Mouse (Mus musculus): Measurements from ENCODE around the gene Hp1bp3. TPM values are rescaled to one million over a fixed set of nuclear protein-coding genes. Genes with fewer than 3 reads are reported as not detected.

Gene Hp1bp3
- polyA plus RNA-seq, 1 experiment from 2014 or later: 175 TPM

DNA sequence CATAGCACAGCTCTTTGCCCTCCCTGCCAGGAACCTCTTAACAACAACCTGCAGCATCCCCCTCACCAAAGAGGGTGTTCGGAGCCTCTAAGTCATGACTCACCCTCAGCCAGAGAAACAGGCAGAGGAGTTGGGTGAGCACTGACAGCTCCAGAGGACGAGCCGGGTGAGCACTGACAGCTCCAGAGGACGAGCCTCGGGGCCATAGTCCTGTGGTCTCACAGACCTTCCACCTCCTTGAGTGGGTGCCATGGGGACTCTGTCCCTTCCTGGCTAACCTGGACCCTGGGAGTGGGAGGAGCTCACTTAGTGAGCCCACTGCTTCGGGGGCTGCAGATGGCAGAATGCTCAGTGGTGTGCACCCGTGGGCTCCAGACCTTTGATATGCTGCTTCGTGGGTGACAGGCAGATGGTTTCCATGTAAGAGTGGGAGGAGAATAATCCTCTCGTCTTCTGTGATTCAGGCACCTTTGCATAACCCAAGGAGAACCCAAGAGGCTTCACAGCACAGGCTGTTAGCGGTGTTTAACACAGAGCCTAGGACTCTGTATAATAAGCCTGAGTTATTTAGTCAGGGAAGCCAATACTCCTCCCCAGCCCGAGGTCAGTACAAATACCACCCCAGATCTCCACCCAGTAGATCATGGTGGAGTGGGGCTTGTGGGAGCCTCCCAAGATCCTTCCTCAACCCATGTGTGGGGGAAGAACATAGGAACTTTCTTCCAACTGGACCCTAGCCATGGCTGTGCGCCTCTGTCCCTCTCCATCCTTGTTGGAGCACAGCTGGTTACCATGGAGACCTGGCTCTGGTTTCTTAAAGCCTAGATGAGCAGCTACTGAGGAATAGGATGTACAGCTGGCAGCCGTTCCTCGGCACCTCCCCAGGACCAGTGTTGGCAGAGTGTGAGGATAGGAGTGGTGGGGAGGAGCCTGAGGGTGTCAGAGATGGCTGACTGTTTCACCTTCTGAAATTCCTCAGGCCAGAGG is 56.2 kb downstream of the Hp1bp3 start:
- Histone ChIP-seq H3K9me3 (ENCODE audit: control insufficient read depth, low read length) (no peaks in the 10 kb centered on the region), H3K4me2 (ENCODE audit: low read depth) (no peak overlapping the region), H3K4me1 (ENCODE audit: control insufficient read depth, insufficient read depth, low read length) (no peaks in the 10 kb centered on the region), H3K27me3 (ENCODE audit: control insufficient read depth, insufficient read depth, low read length) (no peaks in the 10 kb centered on the region), H3K27ac (ENCODE audit: low read depth, low read length) (no peak overlapping the region), H3K36me3 (ENCODE audit: control insufficient read depth, insufficient read depth, low read length) (no peaks in the 10 kb centered on the region), H3K4me3 (ENCODE audit: low read depth, low read length) (no peak overlapping the region), H3K9ac (ENCODE audit: low read length) (no peak overlapping the region)
- ATAC-seq (ENCODE audit: insufficient read depth, low FRiP score, low TSS enrichment) (no peak), DNase-seq (ENCODE audit: low spot score) (no peak)
- WGBS: 71% methylated on average over 14 of the region's 14 CpGs

DNA sequence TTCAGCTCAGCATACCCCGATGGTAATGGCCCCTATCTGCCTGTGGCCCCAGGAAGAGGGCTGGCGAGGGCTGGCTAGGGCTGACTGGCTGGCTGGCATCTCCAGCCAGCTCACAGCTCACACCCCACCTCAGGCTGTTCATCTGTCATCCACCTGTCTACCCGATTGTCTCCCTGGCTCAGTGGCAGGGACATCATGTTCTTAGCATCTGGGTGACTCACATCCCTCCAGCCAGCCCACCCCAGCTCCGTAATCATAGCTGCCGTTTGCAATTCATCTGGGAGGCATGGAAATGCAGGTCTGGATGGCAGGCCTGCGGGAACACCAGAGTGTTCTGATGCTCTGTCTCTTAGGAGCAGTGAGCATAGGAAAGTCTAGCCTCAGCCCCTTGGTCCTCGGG is 62.2 kb downstream of the Hp1bp3 start:
- Histone ChIP-seq H3K9me3 (ENCODE audit: control insufficient read depth, low read length) (no peaks in the 10 kb centered on the region), H3K27ac (ENCODE audit: low read depth, low read length) (no peak overlapping the region), H3K4me2 (ENCODE audit: low read depth) (no peak overlapping the region), H3K4me1 (ENCODE audit: control insufficient read depth, insufficient read depth, low read length) (no peaks in the 10 kb centered on the region), H3K27me3 (ENCODE audit: control insufficient read depth, insufficient read depth, low read length) (no peaks in the 10 kb centered on the region), H3K4me3 (ENCODE audit: low read depth, low read length) (no peak overlapping the region), H3K9ac (ENCODE audit: low read length) (no peak overlapping the region), H3K36me3 (ENCODE audit: control insufficient read depth, insufficient read depth, low read length) (no peaks in the 10 kb centered on the region)
- 86% methylated on average over 7 of the region's 7 CpGs for WGBS
- DNase-seq (ENCODE audit: low spot score) (no peak), ATAC-seq (ENCODE audit: insufficient read depth, low FRiP score, low TSS enrichment) (no peak)

DNA sequence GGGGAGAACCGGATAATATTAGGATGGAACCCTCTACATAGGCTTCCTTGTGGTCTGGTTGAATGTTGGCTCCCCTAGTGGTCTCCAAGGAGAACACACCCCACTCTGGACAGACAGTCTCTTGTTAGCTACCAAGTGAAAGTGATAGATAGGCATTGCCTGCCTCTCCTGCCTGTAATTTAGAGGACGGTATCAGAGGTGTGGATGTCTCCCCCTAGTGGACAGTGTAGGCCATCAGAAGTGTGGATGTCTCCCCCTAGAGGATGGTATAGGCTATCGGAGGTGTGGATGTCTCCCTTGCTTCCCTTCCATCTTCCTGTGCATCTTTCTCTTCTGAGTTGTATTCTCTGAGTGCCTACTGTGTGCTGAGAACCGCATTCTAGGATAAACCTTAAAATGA is 66.7 kb downstream of the Hp1bp3 start:
- no peak for ATAC-seq (ENCODE audit: insufficient read depth, low FRiP score, low TSS enrichment)

DNA sequence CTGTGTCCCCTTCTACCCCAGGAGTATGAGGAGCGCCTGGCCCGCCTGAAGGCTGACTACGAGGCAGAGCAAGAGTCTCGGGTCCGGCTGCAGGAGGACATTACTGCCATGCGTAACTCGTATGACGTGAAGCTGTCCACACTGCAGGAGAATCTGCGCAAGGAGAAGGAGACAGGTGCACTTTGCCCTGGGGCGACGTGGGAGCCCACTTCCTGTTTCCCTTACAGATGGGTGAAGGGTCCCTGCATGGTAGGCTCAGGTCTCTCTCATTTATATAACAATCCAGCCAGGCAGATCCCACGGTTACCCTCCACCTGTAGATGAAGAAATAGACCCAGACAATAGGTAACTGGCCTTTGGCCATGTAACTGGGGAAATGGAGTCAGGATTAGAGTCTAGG is 70.3 kb downstream of the Hp1bp3 start:
- no peaks in the 10 kb centered on the region for H3K4me1 ChIP-seq (ENCODE audit: control insufficient read depth, insufficient read depth, low read length)
- 89% methylated on average over 12 of the region's 12 CpGs for WGBS
- no peaks in the 10 kb centered on the region for H3K9me3 ChIP-seq (ENCODE audit: control insufficient read depth, low read length)

More for the DNA sequence above, 66.7 kb downstream of the Hp1bp3 start:
- Histone ChIP-seq H3K36me3 (ENCODE audit: control insufficient read depth, insufficient read depth, low read length) (no peaks in the 10 kb centered on the region), H3K4me2 (ENCODE audit: low read depth) (no peak overlapping the region), H3K27ac (ENCODE audit: low read depth, low read length) (no peak overlapping the region), H3K9me3 (ENCODE audit: control insufficient read depth, low read length) (no peaks in the 10 kb centered on the region), H3K27me3 (ENCODE audit: control insufficient read depth, insufficient read depth, low read length) (no peaks in the 10 kb centered on the region), H3K4me1 (ENCODE audit: control insufficient read depth, insufficient read depth, low read length) (no peaks in the 10 kb centered on the region), H3K4me3 (ENCODE audit: low read depth, low read length) (no peak overlapping the region), H3K9ac (ENCODE audit: low read length) (no peak overlapping the region)
- peak; percentile 66 for DNase-seq (ENCODE audit: low spot score)
- 24% methylated on average over 4 of the region's 4 CpGs for WGBS

DNA sequence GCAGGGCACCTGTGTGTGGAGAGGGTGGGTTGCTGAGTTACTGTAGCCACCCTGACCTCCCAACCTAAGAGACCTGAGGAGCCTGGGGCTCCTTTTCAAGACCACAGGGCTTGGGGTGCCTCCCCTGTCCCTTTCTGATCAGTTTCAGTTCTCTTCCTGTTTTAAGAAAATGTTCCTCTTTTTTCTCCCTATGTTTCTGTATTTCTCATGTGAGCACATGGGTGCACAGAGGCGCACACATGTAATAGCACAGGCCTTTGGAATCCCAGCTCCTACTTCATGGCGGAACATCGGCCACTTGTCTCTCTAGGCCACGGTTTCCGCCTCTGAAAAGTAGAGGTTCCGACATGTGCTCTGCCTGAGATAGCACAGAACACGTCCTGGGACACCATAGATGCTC is 72.6 kb downstream of the Hp1bp3 start:
- Histone ChIP-seq H3K27ac (ENCODE audit: low read depth, low read length) (no peak overlapping the region), H3K4me1 (ENCODE audit: control insufficient read depth, insufficient read depth, low read length) (no peaks in the 10 kb centered on the region), H3K4me3 (ENCODE audit: low read depth, low read length) (no peak overlapping the region), H3K36me3 (ENCODE audit: control insufficient read depth, insufficient read depth, low read length) (no peaks in the 10 kb centered on the region), H3K27me3 (ENCODE audit: control insufficient read depth, insufficient read depth, low read length) (no peaks in the 10 kb centered on the region), H3K9me3 (ENCODE audit: control insufficient read depth, low read length) (no peaks in the 10 kb centered on the region), H3K9ac (ENCODE audit: low read length) (no peak overlapping the region), H3K4me2 (ENCODE audit: low read depth) (no peak overlapping the region)
- WGBS: 89% methylated on average over 7 of the region's 7 CpGs
- no peak for DNase-seq (ENCODE audit: low spot score)
- no peak for ATAC-seq (ENCODE audit: insufficient read depth, low FRiP score, low TSS enrichment)

More for the DNA sequence above, 70.3 kb downstream of the Hp1bp3 start:
- H3K27me3 ChIP-seq (ENCODE audit: control insufficient read depth, insufficient read depth, low read length): no peaks in the 10 kb centered on the region
- H3K4me2 ChIP-seq (ENCODE audit: low read depth): no peak overlapping the region
- no peak for DNase-seq (ENCODE audit: low spot score)
- no peak overlapping the region for H3K4me3 ChIP-seq (ENCODE audit: low read depth, low read length)
- H3K27ac ChIP-seq (ENCODE audit: low read depth, low read length): no peak overlapping the region
- ATAC-seq (ENCODE audit: insufficient read depth, low FRiP score, low TSS enrichment): no peak
- H3K9ac ChIP-seq (ENCODE audit: low read length): no peak overlapping the region
- no peaks in the 10 kb centered on the region for H3K36me3 ChIP-seq (ENCODE audit: control insufficient read depth, insufficient read depth, low read length)

DNA sequence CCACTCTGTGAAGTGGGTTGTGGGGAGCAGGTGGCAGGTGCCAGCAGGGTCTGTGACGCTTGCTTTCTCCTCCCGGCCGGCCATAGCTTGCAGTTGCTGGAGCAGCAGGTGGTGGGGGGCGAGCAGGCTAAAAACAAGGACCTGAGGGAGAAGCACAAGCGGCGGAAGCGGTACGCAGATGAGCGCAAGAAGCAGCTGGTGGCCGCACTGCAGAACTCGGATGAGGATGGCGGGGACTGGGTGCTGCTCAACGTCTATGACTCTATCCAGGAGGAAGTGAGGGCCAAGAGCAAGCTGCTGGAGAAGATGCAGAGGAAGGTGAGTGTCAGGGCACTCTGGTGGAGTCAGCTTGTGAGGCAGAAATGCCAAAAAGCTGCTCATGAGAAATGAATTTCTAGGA is 75.9 kb downstream of the Hp1bp3 start:
- Histone ChIP-seq H3K4me2 (ENCODE audit: low read depth) (no peak overlapping the region), H3K4me1 (ENCODE audit: control insufficient read depth, insufficient read depth, low read length) (no peaks in the 10 kb centered on the region), H3K4me3 (ENCODE audit: low read depth, low read length) (no peak overlapping the region), H3K9me3 (ENCODE audit: control insufficient read depth, low read length) (no peaks in the 10 kb centered on the region), H3K36me3 (ENCODE audit: control insufficient read depth, insufficient read depth, low read length) (no peaks in the 10 kb centered on the region), H3K9ac (ENCODE audit: low read length) (no peak overlapping the region), H3K27me3 (ENCODE audit: control insufficient read depth, insufficient read depth, low read length) (no peaks in the 10 kb centered on the region), H3K27ac (ENCODE audit: low read depth, low read length) (no peak overlapping the region)
- no peak for ATAC-seq (ENCODE audit: insufficient read depth, low FRiP score, low TSS enrichment)
- DNase-seq (ENCODE audit: low spot score): no peak
- 92% methylated on average over 13 of the region's 13 CpGs for WGBS

DNA sequence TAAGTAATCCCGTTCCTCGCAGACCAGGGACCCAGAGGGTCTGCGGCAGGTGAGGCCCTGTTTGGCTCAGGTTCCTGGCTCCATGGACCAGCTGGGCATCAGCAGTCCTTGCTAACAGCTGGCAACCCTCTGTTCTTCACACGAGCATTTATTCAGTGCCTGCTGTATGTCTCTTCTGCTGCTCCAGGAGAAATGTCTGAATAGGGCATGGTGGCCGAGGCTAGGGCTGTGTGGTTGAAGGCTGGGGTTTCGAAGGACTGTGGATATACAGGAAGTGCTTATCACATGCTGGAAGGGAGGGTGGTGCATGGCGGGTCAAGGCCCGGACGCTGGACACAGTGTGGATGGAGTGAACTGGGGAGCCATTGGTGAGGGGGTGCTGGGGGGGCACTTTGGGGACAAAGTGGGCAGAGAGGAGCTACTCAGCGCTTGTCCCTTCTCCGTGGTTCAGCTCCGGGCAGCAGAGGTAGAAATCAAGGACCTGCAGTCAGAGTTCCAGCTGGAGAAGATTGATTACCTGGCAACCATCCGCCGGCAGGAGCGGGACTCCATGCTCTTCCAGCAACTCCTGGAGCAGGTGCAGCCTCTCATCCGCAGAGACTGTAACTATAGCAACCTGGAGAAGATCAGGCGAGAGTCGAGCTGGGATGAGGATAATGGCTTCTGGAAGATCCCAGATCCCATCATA is 77.3 kb downstream of the Hp1bp3 start:
- no peaks in the 10 kb centered on the region for H3K27me3 ChIP-seq (ENCODE audit: control insufficient read depth, insufficient read depth, low read length)
- H3K4me1 ChIP-seq (ENCODE audit: control insufficient read depth, insufficient read depth, low read length): no peaks in the 10 kb centered on the region
- H3K4me2 ChIP-seq (ENCODE audit: low read depth): no peak overlapping the region
- ATAC-seq (ENCODE audit: insufficient read depth, low FRiP score, low TSS enrichment) (no peak), DNase-seq (ENCODE audit: low spot score) (peak; percentile 38)
- H3K9ac ChIP-seq (ENCODE audit: low read length): no peak overlapping the region
- H3K9me3 ChIP-seq (ENCODE audit: control insufficient read depth, low read length): no peaks in the 10 kb centered on the region
- 78% methylated on average over 18 of the region's 18 CpGs for WGBS
- no peak overlapping the region for H3K27ac ChIP-seq (ENCODE audit: low read depth, low read length)
- H3K4me3 ChIP-seq (ENCODE audit: low read depth, low read length): no peak overlapping the region
- no peaks in the 10 kb centered on the region for H3K36me3 ChIP-seq (ENCODE audit: control insufficient read depth, insufficient read depth, low read length)

DNA sequence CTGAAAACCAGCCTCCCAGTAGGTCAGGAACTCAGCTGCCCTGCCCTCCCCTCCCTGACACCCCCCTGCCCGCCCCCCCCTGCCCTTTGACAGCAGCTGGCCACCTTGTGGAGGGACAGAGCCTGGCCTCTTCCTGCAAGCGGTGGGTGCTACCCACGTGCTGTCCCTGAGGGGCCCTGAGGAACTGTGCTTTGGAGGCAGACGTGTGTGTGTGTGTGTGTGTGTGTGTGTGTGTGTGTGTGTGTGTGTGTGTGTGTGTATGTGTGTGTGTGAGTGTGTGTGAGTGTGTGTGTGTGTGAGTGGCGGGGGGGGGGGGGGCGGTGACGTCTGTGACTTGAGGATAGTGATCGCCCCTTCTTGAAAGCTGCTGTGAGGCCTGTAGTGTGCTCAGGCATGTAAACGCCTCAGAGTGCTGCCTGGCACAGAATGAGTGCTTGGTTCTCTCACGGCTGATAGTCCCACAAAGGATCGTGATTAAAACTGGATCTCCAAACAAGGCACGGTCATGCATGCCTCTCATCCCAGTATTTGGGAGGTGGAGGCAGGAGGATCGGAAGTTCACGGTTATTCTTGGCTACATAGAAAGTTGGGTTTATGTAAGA is 78.0 kb downstream of the Hp1bp3 start:
- Histone ChIP-seq H3K27me3 (ENCODE audit: control insufficient read depth, insufficient read depth, low read length) (no peaks in the 10 kb centered on the region), H3K9ac (ENCODE audit: low read length) (no peak overlapping the region), H3K4me3 (ENCODE audit: low read depth, low read length) (no peak overlapping the region), H3K27ac (ENCODE audit: low read depth, low read length) (no peak overlapping the region), H3K4me1 (ENCODE audit: control insufficient read depth, insufficient read depth, low read length) (no peaks in the 10 kb centered on the region), H3K9me3 (ENCODE audit: control insufficient read depth, low read length) (no peaks in the 10 kb centered on the region), H3K4me2 (ENCODE audit: low read depth) (no peak overlapping the region), H3K36me3 (ENCODE audit: control insufficient read depth, insufficient read depth, low read length) (no peaks in the 10 kb centered on the region)
- ATAC-seq (ENCODE audit: insufficient read depth, low FRiP score, low TSS enrichment): no peak
- DNase-seq (ENCODE audit: low spot score): no peak
- WGBS: 88% methylated on average over 9 of the region's 14 CpGs

Data from neural tube, embryonic 11.5 days (tissue).